Mouse (Mus musculus) intestine, embryonic 14.5 days (tissue): ENCODE measurements around the gene Ccdc9. TPM values are rescaled to one million over a fixed set of nuclear protein-coding genes. Genes with fewer than 3 reads are reported as not detected.

ENCODE experiments used
- ATAC-seq: fragments of 200-750 bp; cut with Nextera tagmentation; replicated peaks from 2 replicates; pipeline ENCODE4 v1.8.0; 2017; ENCODE audit warnings: low read depth, moderate number of reproducible peaks, moderate TSS enrichment, moderate library complexity; ENCODE audit not compliant: low FRiP score, low TSS enrichment
- DNase-seq: peaks from one replicate; pipeline ENCODE4 v3.0.0-alpha.2; 2018; ENCODE audit warnings: low spot score
- H3K27ac ChIP-seq: fragments of 300-500 bp; sonication (generic); 2 replicates; pipeline ENCODE4 v1.5.1; 2014; ENCODE audit warnings: low read depth, mild to moderate bottlenecking, control low read depth
- H3K27me3 ChIP-seq: fragments of 300-500 bp; sonication (generic); replicated peaks from 2 replicates; pipeline ENCODE4 v1.6.1; 2014; ENCODE audit warnings: low read length, control low read depth; ENCODE audit not compliant: control insufficient read depth, insufficient read depth
- H3K36me3 ChIP-seq: fragments of 300-500 bp; sonication (generic); 2 replicates; pipeline ENCODE4 v1.6.1; 2014; ENCODE audit warnings: low read length, control low read depth; ENCODE audit not compliant: control insufficient read depth, insufficient read depth
- H3K4me1 ChIP-seq: fragments of 300-500 bp; sonication (generic); replicated peaks from 2 replicates; pipeline ENCODE4 v1.6.1; 2014; ENCODE audit warnings: low read length, control low read depth, mixed read lengths; ENCODE audit not compliant: control insufficient read depth, insufficient read depth
- H3K4me2 ChIP-seq: fragments of 300-500 bp; sonication (generic); 2 replicates; pipeline ENCODE4 v1.6.1; 2014; ENCODE audit warnings: low read length
- H3K4me3 ChIP-seq: fragments of 300-500 bp; sonication (generic); 2 replicates; pipeline ENCODE4 v1.5.1; 2014; ENCODE audit warnings: low read depth, low read length, control low read depth, mixed read lengths
- H3K9ac ChIP-seq: fragments of 300-500 bp; sonication (generic); 2 replicates; pipeline ENCODE4 v1.6.1; 2014; ENCODE audit warnings: mild to moderate bottlenecking, low read length
- H3K9me3 ChIP-seq: fragments of 300-500 bp; sonication (generic); 2 replicates; pipeline ENCODE4 v1.6.1; 2016; ENCODE audit warnings: low read length, control low read depth; ENCODE audit not compliant: control insufficient read depth
- WGBS: fragments of 180-500 bp; shearing (Covaris S2); extraction: QIAGEN DNeasy Blood & Tissue Kit; methylation state at CpG from one replicate; pipeline ENCODE4 v1.1.7; 2014; 5-methylcytosine and 5-hydroxymethylcytosine counted together
- polyA plus RNA-seq: library from polyadenylated mRNA; unstranded; fragments of >200 nt; fragmentation: Nextera tagmentation; extraction: Ambion mirVana; gene quantifications from 2 replicates; pipeline ENCODE4 v1.2.1, GENCODE M21; 2014

Ccdc9 gene
- 14.4 and 19.0 TPM in 2 replicates for polyA plus RNA-seq

DNA sequence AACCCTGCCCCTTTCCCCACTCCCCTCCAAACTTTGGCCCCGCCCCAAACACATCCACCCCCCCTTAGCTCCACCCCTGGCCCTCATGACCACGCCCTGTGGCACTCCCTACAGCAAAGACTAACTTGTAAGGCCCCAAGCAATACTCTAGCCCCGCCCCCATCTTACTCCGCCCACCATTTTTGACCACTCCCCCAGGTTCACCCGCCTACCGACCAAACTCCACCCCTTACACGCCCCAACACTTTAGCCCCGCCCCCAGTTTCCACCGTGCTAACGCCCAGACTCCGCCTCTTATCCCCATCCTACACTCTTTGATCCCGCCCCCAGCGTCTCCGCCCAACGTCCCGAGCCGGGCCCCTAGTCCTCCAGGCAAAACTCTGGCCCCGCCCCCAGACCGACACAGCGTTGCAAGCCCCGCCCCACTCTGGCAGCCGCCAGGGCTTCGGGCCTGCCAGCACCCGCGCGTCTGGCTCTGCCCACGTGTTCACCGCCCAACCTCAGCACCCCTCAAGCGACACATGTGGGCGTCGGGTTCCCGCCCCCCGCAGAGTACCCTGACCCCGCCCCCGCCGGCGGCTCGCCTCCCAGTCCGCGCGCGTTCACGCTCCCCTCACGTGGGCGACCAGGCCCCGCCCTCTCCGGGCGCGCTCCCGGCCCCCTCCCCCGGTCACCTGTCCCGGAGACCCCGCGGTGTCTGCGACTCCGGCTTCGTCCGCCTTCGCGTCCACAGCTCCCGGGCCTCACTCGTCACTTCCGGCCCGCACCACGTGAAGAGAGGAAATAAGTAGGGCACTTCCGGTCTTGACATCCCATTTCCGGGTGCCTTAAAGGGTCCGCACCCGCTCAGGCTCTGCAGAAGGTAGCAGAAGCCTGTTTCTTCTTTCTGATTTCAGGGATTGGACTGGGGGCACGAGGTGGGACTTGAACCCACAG lies at the start of gene Ccdc9:
TSS of gene Ccdc9 (minus strand) at position 770 of the 936 bp plus-strand sequence.
- Histone ChIP-seq H3K36me3 (peaks cover 31% of the 10 kb centered on the region), H3K4me3 (peak within 1 kb of the TSS; percentile 68), H3K4me1 (peaks cover 6% of the 10 kb centered on the region; the same call in 1 of the 2 replicates), H3K27ac (peak within 1 kb of the TSS; percentile 98), H3K4me2 (peak within 1 kb of the TSS; percentile 60), H3K9me3 (no peaks in the 10 kb centered on the region), H3K9ac (peak within 1 kb of the TSS; percentile 78), H3K27me3 (no peaks in the 10 kb centered on the region)
- DNase-seq (peak; percentile 100), ATAC-seq (peak; percentile 91)
- WGBS: under 1% methylated on average over 67 of the region's 70 CpGs

DNA sequence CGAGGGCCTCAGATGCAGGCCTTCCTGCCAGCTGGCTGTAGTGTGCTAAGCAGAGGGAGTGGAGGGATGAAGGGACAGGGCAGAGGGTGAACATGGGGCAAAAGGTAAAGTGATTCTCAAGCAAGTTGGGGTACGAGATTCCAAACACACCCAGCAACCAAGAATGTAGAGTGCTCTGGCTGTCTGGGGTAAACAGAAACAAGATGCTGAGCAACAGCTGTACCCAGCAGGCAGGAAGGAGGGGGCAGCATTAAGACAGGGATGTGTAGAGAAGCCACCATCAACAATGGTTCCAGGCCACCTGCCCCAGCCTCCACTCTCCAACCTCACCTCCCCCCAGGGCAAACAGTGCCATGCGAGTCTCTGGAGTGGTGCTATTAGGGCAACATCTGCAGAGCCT lies 42.6 kb upstream of the Ccdc9 start:
- no peak for ATAC-seq
- 76% methylated on average over 3 of the region's 3 CpGs for WGBS
- Histone ChIP-seq H3K4me1 (0 out of 2 replicates have a peak, but pooled peaks cover 3% of the 10 kb centered on the region), H3K36me3 (peaks cover 79% of the 10 kb centered on the region), H3K9me3 (no peaks in the 10 kb centered on the region), H3K4me2 (no peak overlapping the region), H3K9ac (no peak overlapping the region), H3K4me3 (no peak overlapping the region), H3K27ac (no peak overlapping the region), H3K27me3 (no peaks in the 10 kb centered on the region)
- no peak for DNase-seq

DNA sequence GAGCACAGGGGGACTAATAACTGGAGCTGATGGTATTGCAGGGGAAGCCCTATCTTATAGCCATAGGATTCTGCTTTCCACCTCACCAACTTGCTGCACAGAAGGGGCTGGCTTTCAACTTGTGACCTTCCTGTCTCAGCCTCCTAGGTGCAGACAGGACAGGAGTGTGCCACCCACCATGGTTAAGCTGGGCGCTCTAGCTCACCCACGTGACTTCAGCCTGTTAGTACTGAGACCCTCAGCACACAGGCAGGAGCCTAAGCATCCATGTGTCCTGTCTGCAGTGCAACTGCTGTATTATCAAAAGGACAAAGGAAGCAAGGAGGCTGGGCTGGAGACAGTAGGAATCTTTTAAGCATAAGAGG lies 40.0 kb upstream of the Ccdc9 start:
- Histone ChIP-seq H3K27ac (no peak overlapping the region), H3K4me2 (no peak overlapping the region), H3K9ac (no peak overlapping the region), H3K9me3 (no peaks in the 10 kb centered on the region), H3K27me3 (no peaks in the 10 kb centered on the region), H3K36me3 (peaks cover 62% of the 10 kb centered on the region), H3K4me1 (0 out of 2 replicates have a peak, but pooled peaks cover 3% of the 10 kb centered on the region), H3K4me3 (no peak overlapping the region)
- DNase-seq (no peak), ATAC-seq (0 out of 2 replicates have a peak, but pooled peaks have one; percentile 7)
- 86% methylated on average over 2 of the region's 2 CpGs for WGBS

DNA sequence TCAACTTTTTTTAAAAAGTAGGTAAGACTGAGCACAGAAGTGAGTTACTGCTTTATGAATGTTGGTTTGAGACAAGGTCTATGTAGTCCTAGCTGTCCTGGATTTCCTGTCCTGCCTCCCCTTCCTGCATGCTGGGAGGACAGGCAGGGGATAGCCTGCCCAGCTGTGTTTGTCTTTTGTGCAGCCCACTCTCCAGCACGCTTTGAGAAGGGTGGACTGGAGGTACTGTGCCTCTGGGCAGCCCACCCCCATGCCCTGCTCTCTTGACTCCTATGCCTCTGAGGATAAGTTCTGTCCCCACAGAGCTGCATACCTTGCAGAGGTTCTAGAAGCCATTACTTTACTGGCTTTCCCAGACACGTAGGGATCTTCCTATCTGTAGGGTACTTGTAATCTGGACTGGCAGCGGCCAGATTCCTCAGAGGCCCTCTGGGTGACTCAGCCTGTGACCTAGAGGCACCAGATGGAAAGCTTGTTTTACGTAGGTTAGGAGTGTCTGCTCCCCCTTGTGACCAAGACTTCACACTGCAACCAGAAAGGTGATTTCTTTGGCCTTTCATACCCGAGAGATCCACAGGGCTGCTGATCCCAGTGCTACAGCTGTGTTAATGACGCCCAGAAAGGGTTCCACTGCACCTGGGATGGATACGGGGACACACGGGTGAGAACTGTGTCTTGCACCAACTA lies 39.5 kb upstream of the Ccdc9 start:
- H3K9me3 ChIP-seq: no peaks in the 10 kb centered on the region
- H3K4me2 ChIP-seq: no peak overlapping the region
- no peak overlapping the region for H3K9ac ChIP-seq
- DNase-seq: peak; percentile 79
- 0 out of 2 replicates have a peak, but pooled peaks cover 3% of the 10 kb centered on the region for H3K4me1 ChIP-seq
- ATAC-seq: peak; percentile 79
- 24% methylated on average over 8 of the region's 8 CpGs for WGBS
- H3K36me3 ChIP-seq: peaks cover 61% of the 10 kb centered on the region
- no peak overlapping the region for H3K4me3 ChIP-seq
- H3K27me3 ChIP-seq: no peaks in the 10 kb centered on the region
- H3K27ac ChIP-seq: no peak overlapping the region

DNA sequence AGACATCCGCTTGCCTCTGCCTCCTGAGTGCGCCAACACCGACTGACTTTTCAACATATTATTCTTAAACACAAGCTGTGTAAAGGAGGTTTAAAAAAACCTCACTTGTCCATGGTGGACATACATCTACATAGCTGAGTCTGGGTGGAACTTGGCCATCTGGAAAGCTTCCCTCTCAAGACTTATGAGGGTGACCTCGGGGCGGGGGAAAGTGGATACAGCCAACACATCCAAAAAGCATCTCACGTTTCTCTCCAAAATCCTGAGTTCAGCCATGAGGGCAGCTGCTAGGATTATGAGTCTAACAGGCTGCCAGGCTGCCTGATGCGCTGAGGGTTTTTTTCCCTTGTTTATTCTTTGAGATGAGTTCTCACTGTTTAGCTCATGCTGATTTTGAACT lies 38.1 kb upstream of the Ccdc9 start:
- H3K4me2 ChIP-seq: no peak overlapping the region
- 0 out of 2 replicates have a peak, but pooled peaks cover 3% of the 10 kb centered on the region for H3K4me1 ChIP-seq
- H3K36me3 ChIP-seq: peaks cover 47% of the 10 kb centered on the region
- H3K27me3 ChIP-seq: no peaks in the 10 kb centered on the region
- no peak overlapping the region for H3K9ac ChIP-seq
- no peaks in the 10 kb centered on the region for H3K9me3 ChIP-seq
- DNase-seq (no peak), ATAC-seq (no peak)
- no peak overlapping the region for H3K27ac ChIP-seq
- WGBS: 72% methylated on average over 7 of the region's 7 CpGs
- H3K4me3 ChIP-seq: no peak overlapping the region

- H3K36me3 ChIP-seq: peaks cover 13% of the 10 kb centered on the region
- ATAC-seq: no peak
These were observed 33.9 kb upstream of the Ccdc9 start for GRCm38 (mm10) chr7:16320479-16320878.

GRCm38 (mm10) chr7:16319216-16319615 lies 32.6 kb upstream of the Ccdc9 start:
- Histone ChIP-seq H3K27ac (no peak overlapping the region), H3K4me1 (peaks cover 3% of the 10 kb centered on the region; the same call in 1 of the 2 replicates), H3K36me3 (peaks cover 1% of the 10 kb centered on the region; the same call in 1 of the 2 replicates), H3K9ac (no peak overlapping the region), H3K4me2 (no peak overlapping the region), H3K27me3 (no peaks in the 10 kb centered on the region), H3K9me3 (no peaks in the 10 kb centered on the region), H3K4me3 (no peak overlapping the region)
- ATAC-seq: no peak
- DNase-seq: no peak
- 90% methylated on average over 4 of the region's 4 CpGs for WGBS

More at GRCm38 (mm10) chr7:16320479-16320878, 33.9 kb upstream of the Ccdc9 start:
- no peak for DNase-seq
- no peaks in the 10 kb centered on the region for H3K4me1 ChIP-seq
- no peak overlapping the region for H3K27ac ChIP-seq
- H3K9me3 ChIP-seq: no peaks in the 10 kb centered on the region
- H3K4me3 ChIP-seq: no peak overlapping the region
- no peaks in the 10 kb centered on the region for H3K27me3 ChIP-seq
- H3K9ac ChIP-seq: no peak overlapping the region
- WGBS: 89% methylated on average over 6 of the region's 6 CpGs
- H3K4me2 ChIP-seq: no peak overlapping the region

GRCm38 (mm10) chr7:16317094-16317493 lies 30.5 kb upstream of the Ccdc9 start:
- Histone ChIP-seq H3K9ac (no peak overlapping the region), H3K27ac (no peak overlapping the region), H3K9me3 (no peaks in the 10 kb centered on the region), H3K4me2 (no peak overlapping the region), H3K36me3 (no peaks in the 10 kb centered on the region), H3K4me1 (peaks cover 12% of the 10 kb centered on the region), H3K4me3 (no peak overlapping the region), H3K27me3 (no peaks in the 10 kb centered on the region)
- ATAC-seq (no peak), DNase-seq (no peak)
- WGBS: 80% methylated on average over 14 of the region's 14 CpGs
